Mouse (Mus musculus) embryo, embryonic 10.5 days (tissue): ENCODE measurements at regions not wholly inside any gene's neighbourhood (a gene's known extent, or its start where the extent isn't known, plus 50 kb on each side); places are given as distances from the start of the nearest gene placed in this dataset.

Experiments
- DNase-seq: peaks from one replicate; pipeline ENCODE4 v3.0.0-alpha.2; 2015; ENCODE audit warnings: low spot score

DNA sequence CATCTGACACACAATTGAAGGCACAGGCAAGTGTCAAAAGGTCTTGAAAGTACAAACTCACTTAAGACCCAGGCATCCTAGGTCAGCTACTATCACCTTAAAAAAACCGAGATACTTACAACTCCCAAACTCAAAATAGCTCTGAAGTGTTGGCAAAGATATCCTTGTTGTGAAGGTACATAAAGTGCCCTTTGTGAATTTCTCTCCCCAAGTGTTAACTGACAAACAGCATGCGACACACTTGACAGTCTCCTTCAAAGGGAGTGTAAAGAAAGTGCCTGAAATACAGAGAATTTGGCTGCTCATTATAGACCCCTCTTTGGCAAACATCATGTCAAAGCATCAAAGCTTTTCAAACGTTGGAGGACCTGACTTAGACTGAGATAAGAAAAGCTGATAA, 2634.2 kb downstream of the 9330182O14Rik start:
- DNase-seq: no peak

DNA sequence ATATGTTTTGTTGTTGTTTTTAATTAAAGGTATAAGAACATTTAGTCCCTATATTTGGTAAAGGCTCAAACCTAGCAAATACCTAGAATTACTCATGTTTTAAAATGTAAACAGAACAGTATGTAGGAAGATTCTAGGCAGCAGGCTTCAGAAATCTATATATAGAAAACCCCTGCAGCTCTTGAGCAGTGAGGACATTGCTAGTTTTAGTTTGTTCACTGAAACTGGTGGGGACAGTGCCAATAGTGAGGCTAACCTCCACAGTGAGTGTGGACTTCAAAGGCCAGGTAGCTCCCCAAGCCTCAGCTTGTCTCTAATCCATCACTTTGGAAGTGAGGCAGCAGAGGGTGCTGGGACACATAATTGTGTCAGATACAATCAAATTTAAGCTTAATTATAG, 2645.7 kb downstream of the 9330182O14Rik start:
- DNase-seq: no peak

DNA sequence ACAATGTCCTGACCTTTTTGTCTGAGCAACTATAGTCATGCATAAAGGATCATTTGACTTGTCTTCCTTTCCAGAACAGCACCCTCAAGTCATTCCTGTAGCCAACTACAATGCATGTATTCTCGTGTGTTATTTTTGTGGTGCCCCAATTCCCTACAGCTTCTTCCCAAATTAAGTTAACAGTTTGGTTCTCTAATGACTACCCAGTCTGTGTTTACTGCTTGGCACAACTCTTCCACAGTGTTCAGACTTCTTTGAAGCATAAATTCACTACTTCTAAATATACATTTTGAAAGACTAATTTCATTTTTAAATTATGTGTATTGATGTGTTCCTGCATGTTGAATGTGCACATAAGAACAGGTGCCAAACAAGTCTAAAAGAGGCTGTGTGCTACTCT, 2667.1 kb downstream of the 9330182O14Rik start:
- no peak for DNase-seq

DNA sequence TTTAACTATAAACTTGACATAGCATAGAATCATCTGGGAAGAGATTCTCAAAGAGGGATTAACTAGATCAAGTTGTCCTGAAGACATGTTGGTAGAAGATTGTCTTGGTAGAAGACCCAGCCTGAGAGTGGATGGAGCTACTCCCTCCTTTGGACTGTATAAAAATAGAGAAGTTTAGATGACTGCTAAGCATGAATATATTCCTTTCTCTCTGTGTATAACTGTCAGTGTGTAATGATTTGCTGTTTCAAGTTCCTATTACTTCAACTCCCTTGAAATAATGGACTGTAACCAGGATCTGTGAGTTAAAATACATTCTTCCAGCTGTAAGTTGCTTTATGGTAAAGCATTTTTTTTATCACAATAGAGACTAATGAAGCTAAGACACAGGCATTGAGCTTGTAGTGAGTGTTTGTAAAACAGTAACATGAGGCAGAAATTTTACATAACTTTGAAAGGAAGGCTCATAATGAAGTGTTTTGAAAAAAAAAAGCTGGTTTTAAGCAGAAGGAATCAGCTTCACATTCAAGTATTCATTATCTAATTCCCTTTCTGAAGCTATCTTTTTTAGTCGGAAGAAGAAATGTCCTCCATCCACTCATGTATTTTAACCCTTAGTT, 2676.8 kb downstream of the 9330182O14Rik start:
- no peak for DNase-seq

GRCm38 (mm10) chr15:42815026-42815724, 2681.0 kb downstream of the 9330182O14Rik start:
- no peak for DNase-seq

DNA sequence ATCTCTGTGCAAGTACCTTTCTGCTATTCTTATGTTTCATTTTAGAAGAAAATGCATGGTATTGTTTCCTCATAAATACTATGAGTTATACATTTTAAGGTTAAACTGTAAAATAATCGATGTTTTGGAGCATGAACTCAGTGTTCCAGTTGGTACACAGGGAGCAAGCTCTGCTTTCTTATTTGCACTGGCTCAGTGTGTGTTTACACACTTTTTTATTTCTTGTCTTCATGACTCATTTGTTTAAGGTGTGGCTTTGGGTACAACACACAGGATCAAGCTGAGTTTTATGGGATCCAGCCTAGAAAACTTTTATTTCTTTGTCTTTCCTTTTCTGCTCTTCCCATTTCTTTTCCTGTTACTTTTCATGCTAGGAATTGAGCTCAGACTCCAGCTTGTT, 2704.7 kb downstream of the 9330182O14Rik start:
- DNase-seq: no peak

DNA sequence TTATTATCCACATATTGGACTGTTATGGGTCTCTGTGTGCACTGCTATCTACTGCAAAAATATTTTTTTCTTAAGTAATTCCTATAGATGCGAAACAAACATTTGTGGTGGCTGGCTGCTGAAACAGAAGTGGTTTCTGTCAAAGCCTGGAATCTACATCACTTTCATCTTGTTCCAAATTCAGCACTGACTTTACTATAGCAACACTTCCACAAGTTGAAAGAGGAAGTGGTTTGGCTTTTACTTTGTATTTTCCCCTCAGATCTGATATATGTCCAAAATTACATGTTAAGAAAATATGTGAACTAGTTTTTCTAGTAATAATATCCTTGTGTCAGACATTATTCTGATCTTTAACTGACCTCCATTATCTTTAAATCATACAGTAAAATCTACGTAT, 2715.8 kb downstream of the 9330182O14Rik start:
- no peak for DNase-seq

GRCm38 (mm10) chr15:42872491-42872890, 2738.3 kb downstream of the 9330182O14Rik start:
- DNase-seq: no peak

DNA sequence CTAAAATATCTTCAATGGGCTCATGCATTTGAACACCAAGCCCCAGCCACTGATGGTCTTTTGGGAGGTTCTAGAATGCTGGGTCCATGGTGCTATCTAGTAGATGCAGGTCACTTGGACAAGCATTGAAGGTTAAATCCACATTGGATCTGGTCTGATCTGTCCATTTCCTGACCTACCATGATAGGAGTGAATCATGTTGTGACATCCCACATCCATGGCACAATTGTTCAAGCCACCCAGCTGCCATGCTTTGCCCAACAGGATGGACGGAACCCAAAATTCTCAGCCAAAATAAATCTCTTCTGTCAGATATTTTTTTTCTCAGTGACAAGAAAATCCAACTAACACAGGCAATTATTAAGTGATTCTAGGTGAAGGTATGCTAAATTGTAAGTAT, 2760.4 kb downstream of the 9330182O14Rik start:
- DNase-seq: no peak

DNA sequence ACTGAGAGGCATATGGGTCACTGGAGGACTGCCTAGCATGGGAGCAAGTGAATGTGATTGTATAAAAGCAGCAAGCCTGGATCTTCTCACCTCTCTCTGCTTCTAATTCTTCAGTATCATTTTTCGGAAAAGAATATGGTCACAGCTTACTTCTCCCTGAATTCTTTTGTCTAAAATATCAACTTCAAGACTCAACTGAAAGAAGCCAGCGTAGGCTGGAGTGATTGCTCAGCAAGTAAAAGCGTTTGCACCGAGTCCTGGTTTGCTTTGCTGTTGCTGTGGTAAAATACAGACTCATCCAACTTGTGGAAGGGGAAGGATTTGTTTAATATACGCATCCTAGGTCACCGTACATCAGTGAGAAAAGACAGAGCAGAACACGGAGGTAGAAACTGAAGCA, 2765.9 kb downstream of the 9330182O14Rik start:
- no peak for DNase-seq

GRCm38 (mm10) chr15:42901782-42902181, 2767.6 kb downstream of the 9330182O14Rik start:
- no peak for DNase-seq

- no peak for DNase-seq
Measured at GRCm38 (mm10) chr15:42911357-42911756, 2777.2 kb downstream of the 9330182O14Rik start.

DNA sequence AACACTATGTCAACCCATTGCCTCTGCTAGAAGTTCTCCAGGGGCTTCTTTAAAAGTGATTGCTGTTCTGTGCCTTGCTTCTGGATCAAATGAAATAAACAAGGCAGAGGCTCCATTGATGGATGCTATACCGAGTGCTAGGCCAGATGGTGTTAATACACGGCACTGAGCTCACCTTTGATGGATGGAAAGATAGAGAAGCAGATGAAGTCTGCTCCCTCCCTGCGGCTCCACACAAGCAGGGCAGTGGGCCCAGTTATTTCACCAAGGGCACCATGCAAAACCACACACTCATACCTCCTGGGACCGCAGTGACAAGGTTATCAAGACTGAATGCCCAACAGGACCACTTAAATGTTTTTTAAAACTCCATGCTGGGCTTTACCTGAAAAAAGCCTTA, 2778.7 kb downstream of the 9330182O14Rik start:
- peak; percentile 5 for DNase-seq

- DNase-seq: peak; percentile 37
Measured at GRCm38 (mm10) chr15:42913285-42913684, 2779.1 kb downstream of the 9330182O14Rik start.

GRCm38 (mm10) chr15:42914099-42914498, 2779.9 kb downstream of the 9330182O14Rik start:
- DNase-seq: peak; percentile 85

DNA sequence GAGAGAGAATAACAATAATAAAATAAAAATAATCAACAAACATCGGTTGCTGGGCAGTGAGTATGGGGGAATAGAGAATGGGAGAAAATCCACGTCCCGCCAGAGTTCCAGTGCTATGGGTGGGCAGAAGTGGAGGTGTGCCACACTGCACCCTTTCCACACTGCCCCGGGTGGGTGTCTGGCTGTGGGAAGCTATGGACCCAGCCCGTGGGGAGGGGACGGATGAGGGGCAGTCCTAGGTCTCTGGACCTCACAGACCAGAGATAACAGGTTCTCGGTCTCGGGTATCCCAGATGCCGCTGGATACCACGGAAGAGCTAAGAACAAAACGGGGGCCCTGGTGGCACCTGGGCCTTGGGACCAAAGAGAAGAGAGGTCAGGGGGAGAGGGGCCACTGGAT, 2781.0 kb downstream of the 9330182O14Rik start:
- no peak for DNase-seq

DNA sequence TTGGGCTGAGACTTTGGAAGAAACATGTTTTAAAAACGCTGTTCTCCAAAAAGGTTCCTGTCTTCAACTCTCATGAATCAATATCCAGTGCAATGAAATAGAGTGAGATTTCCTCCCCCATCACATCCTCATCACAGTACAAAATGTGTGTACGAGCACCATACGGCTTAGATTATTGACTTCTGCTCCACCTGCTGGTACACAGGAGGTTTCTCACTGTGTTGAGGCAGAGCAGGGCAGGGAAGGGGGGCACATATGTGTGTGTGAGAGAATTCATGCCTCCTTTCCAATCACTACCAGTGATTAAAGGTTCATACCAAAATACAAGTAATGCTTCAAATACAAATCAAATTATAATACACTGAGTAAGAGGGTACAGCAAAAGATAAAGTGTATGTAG, 2787.5 kb downstream of the 9330182O14Rik start:
- DNase-seq: no peak

- DNase-seq: no peak
Measured at GRCm38 (mm10) chr15:42928331-42928730, 2794.2 kb downstream of the 9330182O14Rik start.

DNA sequence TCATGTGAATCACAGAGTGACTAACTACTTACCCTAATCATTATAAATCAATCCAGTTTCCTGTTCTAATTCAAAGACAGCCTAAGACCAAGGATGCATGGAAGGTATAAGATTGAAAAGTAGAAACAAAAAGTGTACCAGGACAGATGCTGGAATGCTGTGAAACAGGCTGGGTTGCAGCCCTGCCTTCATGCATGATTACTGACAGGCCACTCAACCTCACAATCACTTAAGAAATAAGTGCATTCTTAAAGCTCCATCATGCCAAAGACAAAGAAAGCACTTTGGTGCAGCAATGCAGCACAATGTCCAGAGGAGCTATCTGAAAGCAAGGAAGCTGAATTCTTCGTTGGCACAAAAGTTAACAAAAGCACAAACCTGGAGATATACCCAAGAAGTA, 2810.4 kb downstream of the 9330182O14Rik start:
- no peak for DNase-seq

DNA sequence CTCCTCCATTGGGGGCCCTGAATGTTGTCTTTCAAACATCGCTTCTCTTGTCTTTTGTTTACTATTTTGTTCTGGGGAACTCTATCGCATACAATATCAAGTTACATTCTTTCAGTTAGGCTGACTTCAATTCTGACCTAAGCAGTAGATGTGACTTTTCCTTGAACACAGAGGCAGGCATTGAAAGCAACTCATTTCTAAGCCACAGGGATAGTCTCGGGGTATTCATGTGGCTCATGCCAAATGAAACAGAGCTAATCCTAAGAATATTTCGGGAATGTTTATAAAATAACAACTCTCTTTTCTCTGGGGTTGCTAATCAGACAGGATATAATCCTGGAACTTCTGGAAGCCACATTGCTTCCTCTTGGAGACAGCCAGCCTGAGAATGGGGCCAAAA, 2821.0 kb downstream of the 9330182O14Rik start:
- no peak for DNase-seq

- DNase-seq: peak; percentile 91
Measured at GRCm38 (mm10) chr15:42962747-42963338, 2828.7 kb downstream of the 9330182O14Rik start.

DNA sequence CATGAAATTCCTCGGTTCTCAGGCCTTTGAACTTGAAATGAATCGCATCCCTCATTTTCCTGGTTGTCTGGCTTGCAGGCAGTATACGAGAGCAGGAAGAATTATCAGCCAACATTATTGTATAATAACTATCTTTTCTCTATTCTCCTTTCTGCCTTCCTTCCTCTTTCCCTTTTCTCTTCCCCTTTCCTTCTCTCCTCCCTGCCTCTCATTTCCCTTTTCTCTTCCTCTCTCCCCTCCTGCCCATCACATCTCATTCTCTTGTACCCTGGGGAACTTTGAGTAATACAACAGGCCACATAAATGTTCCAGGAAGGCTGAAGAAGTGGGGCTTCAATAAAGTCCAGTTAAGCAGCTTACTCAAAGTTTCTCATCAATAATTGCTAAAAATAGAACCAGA, 2831.1 kb downstream of the 9330182O14Rik start:
- no peak for DNase-seq
